Comparison of ENCODE assay signal across 8 mouse cellular contexts in the genomic region with DNA sequence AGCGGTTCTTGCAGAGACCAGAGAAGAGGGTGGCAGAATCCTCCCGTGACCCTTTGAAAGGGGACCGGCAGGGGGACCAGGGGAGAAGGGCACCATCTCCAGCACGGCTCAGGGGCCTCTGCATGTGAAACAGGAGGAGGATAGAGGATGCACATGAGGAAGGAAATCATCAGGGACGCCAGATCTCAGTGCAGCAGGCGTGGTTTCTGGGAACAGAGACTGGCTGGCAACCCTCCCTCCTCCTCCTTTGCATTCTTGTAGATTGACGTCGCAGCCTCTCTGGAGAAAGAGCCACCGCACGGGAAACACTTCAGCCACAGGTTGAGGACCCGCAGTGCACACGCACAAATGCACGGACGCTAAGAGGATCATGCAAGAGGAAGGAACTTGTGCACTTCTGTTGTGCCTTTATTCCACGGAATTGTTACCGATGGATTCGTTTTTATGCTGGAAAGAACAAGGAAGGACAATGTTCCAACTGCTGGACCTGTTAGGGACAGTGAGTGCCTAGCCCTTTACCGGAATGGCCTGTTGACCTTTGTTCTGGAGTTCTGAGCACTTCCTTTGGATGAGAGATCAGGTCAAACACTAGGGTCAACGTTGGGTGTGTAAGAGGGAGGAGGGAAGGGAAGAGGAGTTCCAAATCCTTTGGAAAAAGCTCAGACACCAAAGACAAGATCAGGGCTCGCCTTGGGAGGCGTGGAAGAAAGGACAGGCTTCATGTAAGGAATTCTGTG. TPM values are rescaled to one million over a fixed set of nuclear protein-coding genes. Genes with fewer than 3 reads are reported as not detected.
DNase-seq lines count a peak whose midpoint lies in the region; ATAC-seq and TF ChIP-seq lines count a peak whose summit lies in the region.

No protein-coding gene starts in this region.

- 0 out of 2 replicates have a peak overlapping the region, but pooled peaks have one; percentile 9 for H3K4me3 ChIP-seq in forebrain, embryonic 10.5 days
- no peak overlapping the region for H3K4me3 ChIP-seq in forebrain, postnatal 0 days (ENCODE audit: low read depth, low read length)
- H3K4me3 ChIP-seq in heart, embryonic 16.5 days (ENCODE audit: low read length): peak overlapping the region; percentile 30
- no peak overlapping the region for H3K4me3 ChIP-seq in limb, embryonic 12.5 days (replicated peaks)
- H3K4me3 ChIP-seq in myocyte: no peak overlapping the region

- no peaks in the 10 kb centered on the region for H3K27me3 ChIP-seq in forebrain, embryonic 10.5 days (ENCODE audit: poor library complexity, severe bottlenecking)
- no peaks in the 10 kb centered on the region for H3K27me3 ChIP-seq in forebrain, postnatal 0 days (ENCODE audit: insufficient read depth, low read length)
- no peaks in the 10 kb centered on the region for H3K27me3 ChIP-seq in heart, embryonic 16.5 days (ENCODE audit: control insufficient read depth, insufficient read depth, low read length)
- H3K27me3 ChIP-seq in limb, embryonic 12.5 days: no peaks in the 10 kb centered on the region
- no peaks in the 10 kb centered on the region for H3K27me3 ChIP-seq in myocyte (ENCODE audit: control insufficient read depth, insufficient read depth, insufficient read length)

- peaks cover 15% of the 10 kb centered on the region for H3K4me1 ChIP-seq in forebrain, embryonic 10.5 days
- no peaks in the 10 kb centered on the region for H3K4me1 ChIP-seq in forebrain, postnatal 0 days (ENCODE audit: insufficient read depth)
- H3K4me1 ChIP-seq in heart, embryonic 16.5 days (ENCODE audit: control insufficient read depth, insufficient read depth, low read length): peaks cover 20% of the 10 kb centered on the region
- 0 out of 2 replicates have a peak, but pooled peaks cover 8% of the 10 kb centered on the region for H3K4me1 ChIP-seq in limb, embryonic 12.5 days (replicated peaks)

- no peak overlapping the region for H3ac ChIP-seq in myocyte (ENCODE audit: control insufficient read depth, insufficient read length)

- no peaks in the 10 kb centered on the region for H3K36me3 ChIP-seq in forebrain, embryonic 10.5 days (replicated peaks)
- H3K36me3 ChIP-seq in forebrain, postnatal 0 days (ENCODE audit: insufficient read depth): no peaks in the 10 kb centered on the region
- no peaks in the 10 kb centered on the region for H3K36me3 ChIP-seq in heart, embryonic 16.5 days (ENCODE audit: control insufficient read depth, insufficient read depth)
- H3K36me3 ChIP-seq in limb, embryonic 12.5 days: no peaks in the 10 kb centered on the region
- no peaks in the 10 kb centered on the region for H3K36me3 ChIP-seq in myocyte (ENCODE audit: control insufficient read depth, insufficient read depth)

- no peak for ATAC-seq in forebrain, postnatal 0 days
- peak; percentile 47 for ATAC-seq in heart, embryonic 16.5 days (replicated peaks; ENCODE audit: extremely low read depth, insufficient read depth, low FRiP score)
- ATAC-seq in limb, embryonic 12.5 days (ENCODE audit: insufficient number of reproducible peaks, insufficient read depth, low FRiP score, low TSS enrichment, low read depth): no peak

- peak; percentile 21 for DNase-seq in forebrain, embryonic 10.5 days (ENCODE audit: extremely low spot score, low spot score)
- no peak for DNase-seq in forebrain, postnatal 0 days
- peak; percentile 30 for DNase-seq in brain, adult 2 months (ENCODE audit: low read depth, low spot score)
- DNase-seq in left cerebral cortex, adult 18-20 months (ENCODE audit: low spot score in 2 of 2): no peak
- no peak for DNase-seq in cerebellum, adult 11-12 months

- no peak overlapping the region for H3K4me2 ChIP-seq in forebrain, postnatal 0 days (ENCODE audit: low read depth)
- peak overlapping the region; percentile 57 for H3K4me2 ChIP-seq in heart, embryonic 16.5 days (ENCODE audit: low read depth, low read length)
- peak overlapping the region; percentile 7; the same call in 1 of the 2 replicates for H3K4me2 ChIP-seq in limb, embryonic 12.5 days
- peak overlapping the region; percentile 21 for H3K4me2 ChIP-seq in myocyte (ENCODE audit: low read depth)

- no peaks in the 10 kb centered on the region for H3K79me2 ChIP-seq in myocyte (ENCODE audit: control insufficient read depth, insufficient read depth)

- H3K9me3 ChIP-seq in forebrain, embryonic 10.5 days: no peaks in the 10 kb centered on the region
- H3K9me3 ChIP-seq in forebrain, postnatal 0 days (ENCODE audit: low read length): no peaks in the 10 kb centered on the region
- H3K9me3 ChIP-seq in heart, embryonic 16.5 days (replicated peaks; ENCODE audit: control insufficient read depth, low read length): no peaks in the 10 kb centered on the region
- H3K9me3 ChIP-seq in limb, embryonic 12.5 days: no peaks in the 10 kb centered on the region

- WGBS in forebrain, embryonic 10.5 days: 50% methylated on average over 21 of the region's 21 CpGs
- 38% methylated on average over 21 of the region's 21 CpGs for WGBS in forebrain, postnatal 0 days
- WGBS in heart, embryonic 16.5 days: 15% methylated on average over 21 of the region's 21 CpGs
- whole genome bisulfite sequencing in limb, embryonic 12.5 days: 51% methylated on average over 21 of the region's 21 CpGs

- TF ChIP-seq POLR2A in myocyte (IDR thresholded peaks at IDR 0.05; ENCODE audit: insufficient read length, low read depth): no peak

- H3K9ac ChIP-seq in forebrain, postnatal 0 days: no peak overlapping the region
- peak overlapping the region; percentile 30 for H3K9ac ChIP-seq in heart, embryonic 16.5 days (ENCODE audit: low read length)
- no peak overlapping the region for H3K9ac ChIP-seq in limb, embryonic 12.5 days (replicated peaks)

- peak overlapping the region; percentile 58 for H3K27ac ChIP-seq in forebrain, embryonic 10.5 days
- no peak overlapping the region for H3K27ac ChIP-seq in forebrain, postnatal 0 days (ENCODE audit: low read depth, low read length)
- peak overlapping the region; percentile 72 for H3K27ac ChIP-seq in heart, embryonic 16.5 days (ENCODE audit: low read length)
- peak overlapping the region; percentile 17; the same call in 1 of the 2 replicates for H3K27ac ChIP-seq in limb, embryonic 12.5 days

- no peak for TF ChIP-seq CTCF in forebrain, postnatal 0 days (IDR thresholded peaks at IDR 0.05; ENCODE audit: low read depth)

TF ChIP-seq in myocyte, 11 proteins besides CTCF, POLR2A, EP300 and RAD21:
- TF ChIP-seq E2F4 (IDR thresholded peaks at IDR 0.05; ENCODE audit: insufficient read depth): no peak
- TF ChIP-seq TCF12 (IDR thresholded peaks at IDR 0.05; ENCODE audit: insufficient read depth, poor library complexity, severe bottlenecking): no peak
- no peak for TF ChIP-seq POLR2AphosphoS2 (IDR thresholded peaks at IDR 0.05; ENCODE audit: insufficient read length, low read depth)
- no peak for TF ChIP-seq MAX (IDR thresholded peaks at IDR 0.05; ENCODE audit: low read depth)

RNA-seq across cellular contexts. Expression of gene Sptlc2, which starts 19.9 kb away (rescaled TPM):
- polyA plus RNA-seq in forebrain, embryonic 10.5 days (2016; fragmentation: Nextera tagmentation; extraction: Ambion mirVana): 51.4 and 56.1 TPM in 2 replicates
- 53.5 and 69.2 TPM in 2 replicates for total RNA-seq in forebrain, postnatal 0 days (2014; rRNA removed)
- polyA plus RNA-seq in forebrain, postnatal 0 days (2015; fragmentation: Nextera tagmentation; extraction: Ambion mirVana): 73.1 and 84.9 TPM in 2 replicates
- polyA plus RNA-seq in heart, embryonic 16.5 days (2015; fragmentation: Nextera tagmentation; extraction: Ambion mirVana): 68.0 and 69.8 TPM in 2 replicates
- 64.6 and 71.7 TPM in 2 replicates for polyA plus RNA-seq in limb, embryonic 12.5 days (2016; fragmentation: Nextera tagmentation; extraction: Ambion mirVana)
- 43.4 TPM for polyA plus RNA-seq in myocyte (2012; fragmentation: generic; extraction: Trizol)
- total RNA-seq in left cerebral cortex, adult 18-20 months (2021): 10 to 100 TPM; 31.7 to 33.3 TPM

RNA-seq across cellular contexts. Expression of gene Slirp, which starts 35.7 kb away (rescaled TPM):
- polyA plus RNA-seq in forebrain, embryonic 10.5 days (2016; fragmentation: Nextera tagmentation; extraction: Ambion mirVana): 319 and 328 TPM in 2 replicates
- 63.9 and 86.4 TPM in 2 replicates for total RNA-seq in forebrain, postnatal 0 days (2014; rRNA removed)
- polyA plus RNA-seq in forebrain, postnatal 0 days (2015; fragmentation: Nextera tagmentation; extraction: Ambion mirVana): 208 and 262 TPM in 2 replicates
- polyA plus RNA-seq in heart, embryonic 16.5 days (2015; fragmentation: Nextera tagmentation; extraction: Ambion mirVana): 217 and 223 TPM in 2 replicates
- 330 and 347 TPM in 2 replicates for polyA plus RNA-seq in limb, embryonic 12.5 days (2016; fragmentation: Nextera tagmentation; extraction: Ambion mirVana)
- polyA plus RNA-seq in myocyte (2012; fragmentation: generic; extraction: Trizol): 101 TPM
- total RNA-seq in left cerebral cortex, adult 18-20 months (2021): 10 to 100 TPM; 96.2 to 96.3 TPM

RNA-seq across cellular contexts. Expression of gene Alkbh1, which starts 35.8 kb away (rescaled TPM):
- polyA plus RNA-seq in forebrain, embryonic 10.5 days (2016; fragmentation: Nextera tagmentation; extraction: Ambion mirVana): 63.1 and 71.7 TPM in 2 replicates
- total RNA-seq in forebrain, postnatal 0 days (2014; rRNA removed): 40.1 and 40.4 TPM in 2 replicates
- 18.0 and 28.6 TPM in 2 replicates for polyA plus RNA-seq in forebrain, postnatal 0 days (2015; fragmentation: Nextera tagmentation; extraction: Ambion mirVana)
- polyA plus RNA-seq in heart, embryonic 16.5 days (2015; fragmentation: Nextera tagmentation; extraction: Ambion mirVana): 33.9 and 37.5 TPM in 2 replicates
- 76.7 and 77.5 TPM in 2 replicates for polyA plus RNA-seq in limb, embryonic 12.5 days (2016; fragmentation: Nextera tagmentation; extraction: Ambion mirVana)
- polyA plus RNA-seq in myocyte (2012; fragmentation: generic; extraction: Trizol): 9.3 TPM
- 10 to 100 TPM; 19.2 to 20.3 TPM for total RNA-seq in left cerebral cortex, adult 18-20 months (2021)

Comparison
In these comparisons a context has a peak if more than half of its experiments do, and no peak if none do; other contexts are left out.
1. DNase-seq: peak in forebrain, embryonic 10.5 days (single experiment) and brain, adult 2 months (single experiment); none in forebrain, postnatal 0 days (single experiment), left cerebral cortex, adult 18-20 months (0 of 2) and cerebellum, adult 11-12 months (single experiment).
2. H3K4me3 ChIP-seq: peak in forebrain, embryonic 10.5 days (single experiment) and heart, embryonic 16.5 days (single experiment); none in forebrain, postnatal 0 days (single experiment), limb, embryonic 12.5 days (single experiment) and myocyte (single experiment).